ENCODE assay signal across 7 mouse cellular contexts in genomic region chr4:110351178-110352000, GRCm38 (mm10). TPM values are rescaled to one million over a fixed set of nuclear protein-coding genes. Genes with fewer than 3 reads are reported as not detected.
DNase-seq lines count a peak whose midpoint lies in the region; ATAC-seq and TF ChIP-seq lines count a peak whose summit lies in the region.

TSS of gene Elavl4 (minus strand) at chr4:110351909.

- H3K4me2 ChIP-seq in embryonic facial prominence, embryonic 11.5 days (ENCODE audit: low read depth, low read length) = peak within 1 kb of the TSS; percentile 68
- H3K4me2 ChIP-seq in heart, embryonic 11.5 days = peak within 1 kb of the TSS; percentile 76
- peak within 1 kb of the TSS; percentile 92 for H3K4me2 ChIP-seq in kidney, embryonic 15.5 days
- peak within 1 kb of the TSS; percentile 80 for H3K4me2 ChIP-seq in limb, embryonic 14.5 days (replicated peaks; ENCODE audit: low read depth, low read length, severe bottlenecking)
- H3K4me2 ChIP-seq in neural tube, embryonic 11.5 days (ENCODE audit: low read depth) = peak within 1 kb of the TSS; percentile 80
- peak within 1 kb of the TSS; percentile 96 for H3K4me2 ChIP-seq in stomach, postnatal 0 days (replicated peaks; ENCODE audit: low read depth)

- DNase-seq in brain, embryonic 18.5 days (ENCODE audit: low read depth, low spot score) = peak; percentile 47
- peak; percentile 88 for DNase-seq in embryonic facial prominence, embryonic 11.5 days (ENCODE audit: low spot score)
- DNase-seq in limb, embryonic 14.5 days (ENCODE audit: low spot score) = peak; percentile 64
- DNase-seq in neural tube, embryonic 11.5 days (ENCODE audit: low spot score) = peak; percentile 93
- peak; percentile 60 for DNase-seq in stomach, postnatal 0 days (ENCODE audit: low spot score)

- 0 out of 2 replicates have a peak, but pooled peaks have one; percentile 47 for TF ChIP-seq POLR2A in limb, embryonic 14.5 days (IDR thresholded peaks at IDR 0.05; ENCODE audit: borderline replicate concordance, extremely low read depth, insufficient read depth, insufficient read length)

- H3K36me3 ChIP-seq in embryonic facial prominence, embryonic 11.5 days (replicated peaks; ENCODE audit: control insufficient read depth, insufficient read depth, low read depth, low read length) = no peaks in the 10 kb centered on the region
- H3K36me3 ChIP-seq in heart, embryonic 11.5 days (ENCODE audit: control insufficient read depth, insufficient read depth, low read length) = no peaks in the 10 kb centered on the region
- H3K36me3 ChIP-seq in kidney, embryonic 15.5 days = no peaks in the 10 kb centered on the region
- H3K36me3 ChIP-seq in limb, embryonic 14.5 days (ENCODE audit: control insufficient read depth, insufficient read depth, low read length) = no peaks in the 10 kb centered on the region
- no peaks in the 10 kb centered on the region for H3K36me3 ChIP-seq in neural tube, embryonic 11.5 days (ENCODE audit: control insufficient read depth, insufficient read depth, low read length)
- no peaks in the 10 kb centered on the region for H3K36me3 ChIP-seq in stomach, postnatal 0 days (ENCODE audit: control insufficient read depth, insufficient read depth, low read length)

- peak; percentile 96 for ATAC-seq in embryonic facial prominence, embryonic 11.5 days (replicated peaks; ENCODE audit: insufficient number of reproducible peaks, low FRiP score, low TSS enrichment, low read depth)
- ATAC-seq in heart, embryonic 11.5 days (replicated peaks; ENCODE audit: insufficient number of reproducible peaks, low FRiP score, low TSS enrichment) = peak; percentile 90
- ATAC-seq in kidney, embryonic 15.5 days (replicated peaks; ENCODE audit: low FRiP score) = peak; percentile 97
- peak; percentile 94 for ATAC-seq in limb, embryonic 14.5 days (ENCODE audit: low FRiP score, low read depth)
- peak; percentile 96 for ATAC-seq in neural tube, embryonic 11.5 days (ENCODE audit: insufficient read depth, low FRiP score, low TSS enrichment)
- peak; percentile 86 for ATAC-seq in stomach, postnatal 0 days (ENCODE audit: low FRiP score, low TSS enrichment)

- no peaks in the 10 kb centered on the region for H3K4me1 ChIP-seq in embryonic facial prominence, embryonic 11.5 days (ENCODE audit: control insufficient read depth, insufficient read depth, low read length)
- H3K4me1 ChIP-seq in heart, embryonic 11.5 days (ENCODE audit: control insufficient read depth, insufficient read depth, low read length) = no peaks in the 10 kb centered on the region
- H3K4me1 ChIP-seq in kidney, embryonic 15.5 days = no peaks in the 10 kb centered on the region
- H3K4me1 ChIP-seq in limb, embryonic 14.5 days (ENCODE audit: control insufficient read depth, insufficient read depth, low read length) = no peaks in the 10 kb centered on the region
- no peaks in the 10 kb centered on the region for H3K4me1 ChIP-seq in neural tube, embryonic 11.5 days (ENCODE audit: control insufficient read depth, insufficient read depth, low read length)
- no peaks in the 10 kb centered on the region for H3K4me1 ChIP-seq in stomach, postnatal 0 days (replicated peaks; ENCODE audit: control insufficient read depth, insufficient read depth)

- peak within 1 kb of the TSS; percentile 79 for H3K9ac ChIP-seq in embryonic facial prominence, embryonic 11.5 days (replicated peaks; ENCODE audit: low read length)
- peak within 1 kb of the TSS; percentile 82 for H3K9ac ChIP-seq in heart, embryonic 11.5 days (ENCODE audit: low read depth, low read length)
- peak within 1 kb of the TSS; percentile 63 for H3K9ac ChIP-seq in kidney, embryonic 15.5 days
- H3K9ac ChIP-seq in limb, embryonic 14.5 days (ENCODE audit: low read depth, low read length, severe bottlenecking) = peak within 1 kb of the TSS; percentile 82
- peak within 1 kb of the TSS; percentile 83 for H3K9ac ChIP-seq in neural tube, embryonic 11.5 days (ENCODE audit: low read length)
- H3K9ac ChIP-seq in stomach, postnatal 0 days (ENCODE audit: low read length) = peak within 1 kb of the TSS; percentile 50

- H3K27me3 ChIP-seq in embryonic facial prominence, embryonic 11.5 days (ENCODE audit: control insufficient read depth, insufficient read depth, low read length) = no peaks in the 10 kb centered on the region
- no peaks in the 10 kb centered on the region for H3K27me3 ChIP-seq in heart, embryonic 11.5 days (ENCODE audit: control insufficient read depth, insufficient read depth, low read length)
- no peaks in the 10 kb centered on the region for H3K27me3 ChIP-seq in kidney, embryonic 15.5 days
- no peaks in the 10 kb centered on the region for H3K27me3 ChIP-seq in limb, embryonic 14.5 days (ENCODE audit: control insufficient read depth, insufficient read depth, low read length)
- no peaks in the 10 kb centered on the region for H3K27me3 ChIP-seq in neural tube, embryonic 11.5 days (ENCODE audit: control insufficient read depth, insufficient read depth, low read length)
- no peaks in the 10 kb centered on the region for H3K27me3 ChIP-seq in stomach, postnatal 0 days (ENCODE audit: control insufficient read depth, insufficient read depth, low read length)

- peak; percentile 77 for TF ChIP-seq CTCF in stomach, postnatal 0 days (IDR thresholded peaks at IDR 0.05; ENCODE audit: low read depth)

- TF ChIP-seq EP300 in stomach, postnatal 0 days (optimal IDR thresholded peaks at IDR 0.05) = no peak

- H3K9me3 ChIP-seq in embryonic facial prominence, embryonic 11.5 days (replicated peaks; ENCODE audit: control insufficient read depth, low read length) = no peaks in the 10 kb centered on the region
- H3K9me3 ChIP-seq in heart, embryonic 11.5 days (replicated peaks; ENCODE audit: control insufficient read depth, low read length) = no peaks in the 10 kb centered on the region
- H3K9me3 ChIP-seq in kidney, embryonic 15.5 days (replicated peaks) = no peaks in the 10 kb centered on the region
- no peaks in the 10 kb centered on the region for H3K9me3 ChIP-seq in limb, embryonic 14.5 days (ENCODE audit: control insufficient read depth, low read length)
- no peaks in the 10 kb centered on the region for H3K9me3 ChIP-seq in neural tube, embryonic 11.5 days (ENCODE audit: control insufficient read depth, low read length)
- H3K9me3 ChIP-seq in stomach, postnatal 0 days (ENCODE audit: control insufficient read depth, low read length) = no peaks in the 10 kb centered on the region

- WGBS in embryonic facial prominence, embryonic 11.5 days = under 1% methylated on average over 75 of the region's 75 CpGs
- under 1% methylated on average over 74 of the region's 75 CpGs for WGBS in heart, embryonic 11.5 days (ENCODE audit: insufficient replicate concordance)
- WGBS in kidney, embryonic 15.5 days = under 1% methylated on average over 66 of the region's 75 CpGs
- under 1% methylated on average over 70 of the region's 75 CpGs for WGBS in limb, embryonic 14.5 days
- under 1% methylated on average over 75 of the region's 75 CpGs for WGBS in neural tube, embryonic 11.5 days
- under 1% methylated on average over 73 of the region's 75 CpGs for WGBS in stomach, postnatal 0 days

- peak within 1 kb of the TSS; percentile 70 for H3K27ac ChIP-seq in embryonic facial prominence, embryonic 11.5 days (replicated peaks; ENCODE audit: low read depth, low read length)
- H3K27ac ChIP-seq in heart, embryonic 11.5 days (ENCODE audit: low read depth, low read length) = peak within 1 kb of the TSS; percentile 91
- peak within 1 kb of the TSS; percentile 81 for H3K27ac ChIP-seq in kidney, embryonic 15.5 days
- H3K27ac ChIP-seq in limb, embryonic 14.5 days (replicated peaks; ENCODE audit: low read depth, low read length) = peak within 1 kb of the TSS; percentile 38; the same call in 1 of the 2 replicates
- peak within 1 kb of the TSS; percentile 76 for H3K27ac ChIP-seq in neural tube, embryonic 11.5 days (ENCODE audit: low read depth, low read length)
- no peak within 1 kb of the TSS for H3K27ac ChIP-seq in stomach, postnatal 0 days (replicated peaks)

- H3K4me3 ChIP-seq in embryonic facial prominence, embryonic 11.5 days (ENCODE audit: low read depth, low read length) = peak within 1 kb of the TSS; percentile 49
- peak within 1 kb of the TSS; percentile 56 for H3K4me3 ChIP-seq in heart, embryonic 11.5 days (ENCODE audit: low read depth, low read length)
- peak within 1 kb of the TSS; percentile 68 for H3K4me3 ChIP-seq in kidney, embryonic 15.5 days (replicated peaks)
- H3K4me3 ChIP-seq in limb, embryonic 14.5 days (replicated peaks; ENCODE audit: low read length) = peak within 1 kb of the TSS; percentile 65
- peak within 1 kb of the TSS; percentile 62 for H3K4me3 ChIP-seq in neural tube, embryonic 11.5 days (ENCODE audit: low read depth, low read length)
- H3K4me3 ChIP-seq in stomach, postnatal 0 days (ENCODE audit: low read depth, low read length) = peak within 1 kb of the TSS; percentile 58

RNA-seq across cellular contexts. Expression of gene Elavl4, which starts in this region (rescaled TPM):
- 83.3 and 112 TPM in 2 replicates for polyA plus RNA-seq in embryonic facial prominence, embryonic 11.5 days (2014; fragmentation: Nextera tagmentation; extraction: Ambion mirVana)
- 6.5 and 7.7 TPM in 2 replicates for polyA plus RNA-seq in heart, embryonic 11.5 days (2014; fragmentation: Nextera tagmentation; extraction: Ambion mirVana)
- 15.1 and 15.9 TPM in 2 replicates for polyA plus RNA-seq in kidney, embryonic 15.5 days (2015; fragmentation: Nextera tagmentation; extraction: Ambion mirVana)
- polyA plus RNA-seq in limb, embryonic 14.5 days (2012; rRNA removed) = 0.86 and 1.1 TPM in 2 replicates
- polyA plus RNA-seq in limb, embryonic 14.5 days (2014; fragmentation: Nextera tagmentation; extraction: Ambion mirVana) = 2.5 and 2.8 TPM in 2 replicates
- polyA plus RNA-seq in neural tube, embryonic 11.5 days (2014; fragmentation: Nextera tagmentation; extraction: Ambion mirVana) = 317 and 378 TPM in 2 replicates
- polyA plus RNA-seq in stomach, postnatal 0 days (2015; fragmentation: Nextera tagmentation; extraction: Ambion mirVana) = 15.3 and 18.5 TPM in 2 replicates
